Mouse (Mus musculus) megakaryocyte, embryonic 14.5 days (primary cell): ENCODE measurements around the gene Sorbs1.

Source experiments
- FLI1 ChIP-seq: IDR thresholded peaks from 2 replicates; pipeline ENCODE4 v1.6.1; 2012; ENCODE audit warnings: low read length, inconsistent platforms, mixed read lengths
- GATA1 ChIP-seq: IDR thresholded peaks from 3 replicates; pipeline ENCODE4 v1.6.1; 2012; ENCODE audit warnings: mixed read lengths, low read length, inconsistent platforms, borderline replicate concordance

DNA sequence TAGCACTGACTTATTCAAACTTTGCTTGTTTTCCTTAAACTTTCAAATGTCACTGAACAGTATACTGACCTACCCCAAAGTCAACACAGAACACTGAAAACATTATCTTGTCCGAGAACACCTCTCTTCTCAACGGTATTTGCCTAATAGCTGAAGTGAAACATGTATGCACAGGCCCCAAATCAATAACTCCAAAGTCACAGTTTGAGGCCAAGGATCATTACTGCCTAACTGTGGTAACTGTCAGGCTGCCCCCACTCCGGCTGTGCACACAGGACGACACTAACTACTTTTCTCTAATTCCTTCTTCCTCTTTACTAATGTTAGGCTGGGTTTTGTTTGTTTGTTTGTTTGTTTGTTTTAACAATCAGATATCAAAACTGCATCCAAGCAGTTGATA is 103.1 kb downstream of the Sorbs1 start:
- TF ChIP-seq GATA1 = no peak
- TF ChIP-seq FLI1 = no peak
